Mouse (Mus musculus): ENCODE measurements around the gene Schip1. TPM values are rescaled to one million over a fixed set of nuclear protein-coding genes. Genes with fewer than 3 reads are reported as not detected.

Gene Schip1
- polyA plus RNA-seq, 2 experiments = 12.1 to 18.9 TPM

DNA sequence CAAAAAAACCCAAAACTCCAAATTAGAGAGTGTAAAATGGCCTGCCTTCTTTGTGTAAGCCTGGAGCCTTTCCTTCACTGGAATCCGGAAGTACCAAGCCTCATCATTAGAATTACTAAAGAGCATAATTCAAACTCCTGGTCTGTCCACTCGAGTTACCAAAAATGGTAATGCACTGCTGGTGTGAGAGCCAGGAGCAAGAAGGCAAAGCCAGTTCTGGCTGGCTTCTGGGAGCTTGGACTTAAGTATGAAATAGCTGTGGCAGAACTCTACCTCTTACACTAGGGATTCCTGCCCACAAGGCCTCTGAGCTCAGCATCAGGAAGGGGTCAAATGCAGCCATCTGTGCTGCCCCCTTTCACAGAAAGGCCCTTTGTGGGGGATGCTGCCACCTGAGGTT, 412.9 kb downstream of the Schip1 start:
- H3K4me2 ChIP-seq (replicated peaks; ENCODE audit: low read depth, low read length, severe bottlenecking) = no peak overlapping the region
- H3K27me3 ChIP-seq (ENCODE audit: control insufficient read depth, insufficient read depth, low read length) = peaks cover 4% of the 10 kb centered on the region; the same call in 1 of the 2 replicates
- 50% methylated on average over 2 of the region's 2 CpGs for WGBS
- H3K36me3 ChIP-seq (ENCODE audit: control insufficient read depth, insufficient read depth, low read length) = no peaks in the 10 kb centered on the region
- DNase-seq (ENCODE audit: low spot score) (no peak), ATAC-seq (ENCODE audit: low FRiP score, low read depth) (no peak)
- no peak for TF ChIP-seq POLR2A (IDR thresholded peaks at IDR 0.05; ENCODE audit: borderline replicate concordance, extremely low read depth, insufficient read depth, insufficient read length)
- no peaks in the 10 kb centered on the region for H3K4me1 ChIP-seq (ENCODE audit: control insufficient read depth, insufficient read depth, low read length)
- no peak overlapping the region for H3K4me3 ChIP-seq (replicated peaks; ENCODE audit: low read length)
- no peak overlapping the region for H3K9ac ChIP-seq (ENCODE audit: low read depth, low read length, severe bottlenecking)
- no peak overlapping the region for H3K27ac ChIP-seq (replicated peaks; ENCODE audit: low read depth, low read length)
- no peaks in the 10 kb centered on the region for H3K9me3 ChIP-seq (ENCODE audit: control insufficient read depth, low read length)

DNA sequence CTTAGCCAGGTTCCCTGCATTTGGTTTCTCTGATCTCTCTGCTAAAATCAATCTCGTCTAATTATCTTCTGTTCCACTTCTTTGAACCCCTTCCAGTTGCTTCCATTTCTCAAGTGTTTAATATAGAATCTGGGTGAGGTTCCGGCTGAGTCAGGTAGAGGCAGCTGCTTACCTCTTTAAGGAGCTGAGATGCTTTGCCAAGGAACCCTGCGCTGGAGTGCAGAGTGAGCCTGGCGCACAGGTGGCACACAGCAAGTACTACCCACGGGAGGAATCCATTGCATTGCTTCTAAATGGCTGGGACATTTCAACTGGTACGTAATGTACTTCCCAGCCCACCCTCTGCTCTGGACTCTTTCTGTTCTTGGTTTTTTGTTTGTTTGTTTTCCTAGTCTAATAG, 414.7 kb downstream of the Schip1 start:
- Histone ChIP-seq H3K9me3 (ENCODE audit: control insufficient read depth, low read length) (no peaks in the 10 kb centered on the region), H3K36me3 (ENCODE audit: control insufficient read depth, insufficient read depth, low read length) (no peaks in the 10 kb centered on the region), H3K4me3 (replicated peaks; ENCODE audit: low read length) (no peak overlapping the region), H3K27me3 (ENCODE audit: control insufficient read depth, insufficient read depth, low read length) (peaks cover 4% of the 10 kb centered on the region; the same call in 1 of the 2 replicates), H3K4me2 (replicated peaks; ENCODE audit: low read depth, low read length, severe bottlenecking) (no peak overlapping the region), H3K9ac (ENCODE audit: low read depth, low read length, severe bottlenecking) (no peak overlapping the region), H3K4me1 (ENCODE audit: control insufficient read depth, insufficient read depth, low read length) (no peaks in the 10 kb centered on the region), H3K27ac (replicated peaks; ENCODE audit: low read depth, low read length) (no peak overlapping the region)
- 82% methylated on average over 6 of the region's 6 CpGs for WGBS
- DNase-seq (ENCODE audit: low spot score) (no peak), ATAC-seq (ENCODE audit: low FRiP score, low read depth) (no peak)
- no peak for TF ChIP-seq POLR2A (IDR thresholded peaks at IDR 0.05; ENCODE audit: borderline replicate concordance, extremely low read depth, insufficient read depth, insufficient read length)

DNA sequence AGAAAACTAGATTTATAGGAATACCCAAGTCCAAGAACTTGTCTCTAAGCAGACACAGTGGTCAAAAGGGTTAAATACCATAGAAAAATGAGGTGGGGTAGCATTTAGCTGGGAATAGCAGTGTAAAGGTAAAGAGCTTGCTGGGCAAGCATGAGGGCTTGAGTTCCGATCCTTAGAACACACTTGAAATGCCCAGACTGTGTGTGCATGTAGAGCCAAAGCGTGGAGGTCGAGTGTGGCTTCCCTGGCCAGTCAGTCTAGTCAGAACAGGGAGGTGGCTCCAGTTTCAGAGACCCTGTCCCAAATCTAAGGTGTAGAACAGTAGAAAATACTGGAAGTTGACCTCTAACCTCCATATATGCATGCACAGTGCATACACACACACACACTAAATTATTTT, 418.9 kb downstream of the Schip1 start:
- no peak overlapping the region for H3K27ac ChIP-seq (replicated peaks; ENCODE audit: low read depth, low read length)
- no peak for TF ChIP-seq POLR2A (IDR thresholded peaks at IDR 0.05; ENCODE audit: borderline replicate concordance, extremely low read depth, insufficient read depth, insufficient read length)
- no peaks in the 10 kb centered on the region for H3K27me3 ChIP-seq (ENCODE audit: control insufficient read depth, insufficient read depth, low read length)
- WGBS = 89% methylated on average over 3 of the region's 3 CpGs
- peaks cover 9% of the 10 kb centered on the region for H3K4me1 ChIP-seq (ENCODE audit: control insufficient read depth, insufficient read depth, low read length)
- no peaks in the 10 kb centered on the region for H3K36me3 ChIP-seq (ENCODE audit: control insufficient read depth, insufficient read depth, low read length)
- DNase-seq (ENCODE audit: low spot score) (no peak), ATAC-seq (ENCODE audit: low FRiP score, low read depth) (no peak)
- H3K9ac ChIP-seq (ENCODE audit: low read depth, low read length, severe bottlenecking) = no peak overlapping the region
- no peak overlapping the region for H3K4me3 ChIP-seq (replicated peaks; ENCODE audit: low read length)
- no peaks in the 10 kb centered on the region for H3K9me3 ChIP-seq (ENCODE audit: control insufficient read depth, low read length)
- no peak overlapping the region for H3K4me2 ChIP-seq (replicated peaks; ENCODE audit: low read depth, low read length, severe bottlenecking)

DNA sequence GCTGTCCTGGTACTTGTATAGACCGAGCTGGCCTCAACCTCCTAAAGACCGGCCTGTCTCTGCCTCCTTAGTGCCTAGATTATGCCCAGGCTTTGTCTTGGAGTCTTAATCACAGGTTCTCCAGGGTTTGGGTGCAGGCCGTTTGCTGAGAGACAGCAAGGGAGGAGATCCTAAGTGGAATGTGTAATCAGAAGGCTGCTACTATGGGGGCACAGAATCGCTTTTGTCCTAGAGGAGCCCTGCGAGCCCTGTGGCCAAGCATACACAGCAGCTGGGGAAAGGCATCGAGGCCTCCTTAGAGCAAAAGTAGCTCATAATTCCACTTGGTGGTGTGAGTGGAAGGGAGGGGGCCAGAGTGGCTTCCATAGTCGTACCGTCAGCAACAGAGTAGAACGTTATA, 419.4 kb downstream of the Schip1 start:
- Histone ChIP-seq H3K9me3 (ENCODE audit: control insufficient read depth, low read length) (no peaks in the 10 kb centered on the region), H3K27me3 (ENCODE audit: control insufficient read depth, insufficient read depth, low read length) (no peaks in the 10 kb centered on the region), H3K9ac (ENCODE audit: low read depth, low read length, severe bottlenecking) (no peak overlapping the region), H3K4me1 (ENCODE audit: control insufficient read depth, insufficient read depth, low read length) (peaks cover 9% of the 10 kb centered on the region), H3K4me3 (replicated peaks; ENCODE audit: low read length) (no peak overlapping the region), H3K27ac (replicated peaks; ENCODE audit: low read depth, low read length) (no peak overlapping the region), H3K4me2 (replicated peaks; ENCODE audit: low read depth, low read length, severe bottlenecking) (no peak overlapping the region), H3K36me3 (ENCODE audit: control insufficient read depth, insufficient read depth, low read length) (no peaks in the 10 kb centered on the region)
- WGBS = 83% methylated on average over 9 of the region's 9 CpGs
- DNase-seq (ENCODE audit: low spot score) = no peak
- no peak for TF ChIP-seq POLR2A (IDR thresholded peaks at IDR 0.05; ENCODE audit: borderline replicate concordance, extremely low read depth, insufficient read depth, insufficient read length)
- ATAC-seq (ENCODE audit: low FRiP score, low read depth) = no peak

DNA sequence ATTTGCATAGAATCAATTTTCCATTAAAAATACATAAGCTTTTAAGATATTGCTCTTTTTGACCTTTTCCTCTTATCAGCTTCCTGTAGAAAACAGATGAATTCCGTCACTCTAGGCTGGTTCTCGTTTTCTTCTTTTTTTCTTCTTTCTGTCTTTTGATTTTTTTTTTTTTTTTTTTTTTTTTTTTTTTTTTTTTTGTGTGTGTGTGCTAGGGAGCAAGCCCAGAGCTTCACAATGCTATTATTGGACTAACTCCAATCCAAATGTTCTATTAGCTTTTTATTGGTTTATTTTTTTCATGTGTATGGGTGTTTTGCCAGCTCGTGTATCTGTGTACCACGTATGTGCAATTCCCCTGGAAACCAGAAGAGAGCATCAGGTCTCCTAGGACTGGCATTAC, 420.0 kb downstream of the Schip1 start:
- Histone ChIP-seq H3K9me3 (ENCODE audit: control insufficient read depth, low read length) (no peaks in the 10 kb centered on the region), H3K4me1 (ENCODE audit: control insufficient read depth, insufficient read depth, low read length) (peaks cover 9% of the 10 kb centered on the region), H3K36me3 (ENCODE audit: control insufficient read depth, insufficient read depth, low read length) (no peaks in the 10 kb centered on the region), H3K27ac (replicated peaks; ENCODE audit: low read depth, low read length) (no peak overlapping the region), H3K4me3 (replicated peaks; ENCODE audit: low read length) (no peak overlapping the region), H3K9ac (ENCODE audit: low read depth, low read length, severe bottlenecking) (no peak overlapping the region), H3K4me2 (replicated peaks; ENCODE audit: low read depth, low read length, severe bottlenecking) (no peak overlapping the region), H3K27me3 (ENCODE audit: control insufficient read depth, insufficient read depth, low read length) (no peaks in the 10 kb centered on the region)
- WGBS = 73% methylated on average over 4 of the region's 4 CpGs
- no peak for TF ChIP-seq POLR2A (IDR thresholded peaks at IDR 0.05; ENCODE audit: borderline replicate concordance, extremely low read depth, insufficient read depth, insufficient read length)
- DNase-seq (ENCODE audit: low spot score) (no peak), ATAC-seq (ENCODE audit: low FRiP score, low read depth) (no peak)

DNA sequence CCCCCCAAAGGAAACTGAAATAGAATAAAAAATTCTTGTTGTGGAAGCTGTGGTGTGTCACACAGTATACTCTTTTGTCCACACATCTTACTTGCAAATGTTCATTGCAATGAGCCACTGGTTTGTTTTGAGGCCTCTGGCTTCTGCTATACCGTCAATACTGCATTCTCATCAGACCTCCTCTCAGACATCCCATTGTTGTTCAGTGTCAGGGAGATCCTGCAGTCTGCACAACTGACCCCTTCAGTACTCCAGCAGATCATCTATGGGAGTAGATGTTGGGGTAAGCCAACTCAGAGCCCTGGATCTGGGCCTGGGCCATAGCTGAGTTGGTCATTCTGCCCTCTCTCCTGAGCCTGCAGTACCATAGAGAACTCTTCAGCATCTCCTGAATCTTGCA, 423.0 kb downstream of the Schip1 start:
- 58% methylated on average over 1 of the region's 1 CpGs for WGBS
- no peak overlapping the region for H3K4me2 ChIP-seq (replicated peaks; ENCODE audit: low read depth, low read length, severe bottlenecking)

More for the DNA sequence above, 423.0 kb downstream of the Schip1 start:
- no peak for TF ChIP-seq POLR2A (IDR thresholded peaks at IDR 0.05; ENCODE audit: borderline replicate concordance, extremely low read depth, insufficient read depth, insufficient read length)
- Histone ChIP-seq H3K4me3 (replicated peaks; ENCODE audit: low read length) (no peak overlapping the region), H3K27me3 (ENCODE audit: control insufficient read depth, insufficient read depth, low read length) (no peaks in the 10 kb centered on the region), H3K4me1 (ENCODE audit: control insufficient read depth, insufficient read depth, low read length) (peaks cover 18% of the 10 kb centered on the region), H3K27ac (replicated peaks; ENCODE audit: low read depth, low read length) (no peak overlapping the region), H3K36me3 (ENCODE audit: control insufficient read depth, insufficient read depth, low read length) (no peaks in the 10 kb centered on the region), H3K9ac (ENCODE audit: low read depth, low read length, severe bottlenecking) (no peak overlapping the region), H3K9me3 (ENCODE audit: control insufficient read depth, low read length) (no peaks in the 10 kb centered on the region)
- no peak for DNase-seq (ENCODE audit: low spot score)
- no peak for ATAC-seq (ENCODE audit: low FRiP score, low read depth)
